Mouse (Mus musculus): ENCODE measurements around the gene Ankfn1. TPM values are rescaled to one million over a fixed set of nuclear protein-coding genes. Genes with fewer than 3 reads are reported as not detected.

The Ankfn1 gene
- polyA plus RNA-seq, 1 experiment from 2014 or later, result 0.06 TPM

- no peak overlapping the region for H3K27ac ChIP-seq (ENCODE audit: low read length)
- no peaks in the 10 kb centered on the region for H3K4me1 ChIP-seq (ENCODE audit: control insufficient read depth, insufficient read depth, low read length)
- H3K9ac ChIP-seq (ENCODE audit: low read depth, low read length), result no peak overlapping the region
- H3K9me3 ChIP-seq (ENCODE audit: control insufficient read depth, low read length), result no peaks in the 10 kb centered on the region
- H3K27me3 ChIP-seq (replicated peaks; ENCODE audit: control insufficient read depth, insufficient read depth, low read length), result no peaks in the 10 kb centered on the region
- no peak for ATAC-seq
- H3K4me3 ChIP-seq (ENCODE audit: low read length), result no peak overlapping the region
- 78% methylated on average over 5 of the region's 5 CpGs for WGBS
- no peak overlapping the region for H3K4me2 ChIP-seq (ENCODE audit: low read depth, low read length)
- no peaks in the 10 kb centered on the region for H3K36me3 ChIP-seq (ENCODE audit: control insufficient read depth, insufficient read depth, low read length)
Observed at GRCm38 (mm10) chr11:89602966-89603365, 174.5 kb downstream of the Ankfn1 start.

GRCm38 (mm10) chr11:89600921-89601515 lies 176.4 kb downstream of the Ankfn1 start:
- 79% methylated on average over 8 of the region's 8 CpGs for WGBS
- ATAC-seq, result no peak

GRCm38 (mm10) chr11:89590273-89590874 lies 187.1 kb downstream of the Ankfn1 start:
- 51% methylated on average over 10 of the region's 10 CpGs for WGBS

More at GRCm38 (mm10) chr11:89600921-89601515, 176.4 kb downstream of the Ankfn1 start:
- no peak overlapping the region for H3K4me3 ChIP-seq (ENCODE audit: low read length)
- H3K4me2 ChIP-seq (ENCODE audit: low read depth, low read length), result no peak overlapping the region
- H3K27me3 ChIP-seq (replicated peaks; ENCODE audit: control insufficient read depth, insufficient read depth, low read length), result no peaks in the 10 kb centered on the region
- no peaks in the 10 kb centered on the region for H3K4me1 ChIP-seq (ENCODE audit: control insufficient read depth, insufficient read depth, low read length)
- no peak overlapping the region for H3K9ac ChIP-seq (ENCODE audit: low read depth, low read length)
- H3K36me3 ChIP-seq (ENCODE audit: control insufficient read depth, insufficient read depth, low read length), result no peaks in the 10 kb centered on the region
- no peaks in the 10 kb centered on the region for H3K9me3 ChIP-seq (ENCODE audit: control insufficient read depth, low read length)
- no peak overlapping the region for H3K27ac ChIP-seq (ENCODE audit: low read length)

GRCm38 (mm10) chr11:89586341-89586740 lies 191.1 kb downstream of the Ankfn1 start:
- Histone ChIP-seq H3K4me3 (ENCODE audit: low read length) (no peak overlapping the region), H3K4me2 (ENCODE audit: low read depth, low read length) (no peak overlapping the region), H3K9ac (ENCODE audit: low read depth, low read length) (no peak overlapping the region), H3K4me1 (ENCODE audit: control insufficient read depth, insufficient read depth, low read length) (no peaks in the 10 kb centered on the region), H3K36me3 (ENCODE audit: control insufficient read depth, insufficient read depth, low read length) (no peaks in the 10 kb centered on the region), H3K9me3 (ENCODE audit: control insufficient read depth, low read length) (no peaks in the 10 kb centered on the region), H3K27ac (ENCODE audit: low read length) (no peak overlapping the region), H3K27me3 (replicated peaks; ENCODE audit: control insufficient read depth, insufficient read depth, low read length) (no peaks in the 10 kb centered on the region)
- WGBS, result 76% methylated on average over 2 of the region's 2 CpGs
- no peak for ATAC-seq

More at GRCm38 (mm10) chr11:89590273-89590874, 187.1 kb downstream of the Ankfn1 start:
- Histone ChIP-seq H3K36me3 (ENCODE audit: control insufficient read depth, insufficient read depth, low read length) (no peaks in the 10 kb centered on the region), H3K4me1 (ENCODE audit: control insufficient read depth, insufficient read depth, low read length) (no peaks in the 10 kb centered on the region), H3K9ac (ENCODE audit: low read depth, low read length) (no peak overlapping the region), H3K9me3 (ENCODE audit: control insufficient read depth, low read length) (no peaks in the 10 kb centered on the region), H3K4me2 (ENCODE audit: low read depth, low read length) (no peak overlapping the region), H3K27ac (ENCODE audit: low read length) (no peak overlapping the region), H3K4me3 (ENCODE audit: low read length) (no peak overlapping the region), H3K27me3 (replicated peaks; ENCODE audit: control insufficient read depth, insufficient read depth, low read length) (no peaks in the 10 kb centered on the region)
- no peak for ATAC-seq

GRCm38 (mm10) chr11:89579826-89580225 lies 197.6 kb downstream of the Ankfn1 start:
- Histone ChIP-seq H3K36me3 (ENCODE audit: control insufficient read depth, insufficient read depth, low read length) (no peaks in the 10 kb centered on the region), H3K4me1 (ENCODE audit: control insufficient read depth, insufficient read depth, low read length) (no peaks in the 10 kb centered on the region), H3K4me3 (ENCODE audit: low read length) (no peak overlapping the region), H3K27ac (ENCODE audit: low read length) (no peak overlapping the region), H3K9me3 (ENCODE audit: control insufficient read depth, low read length) (no peaks in the 10 kb centered on the region), H3K9ac (ENCODE audit: low read depth, low read length) (no peak overlapping the region), H3K27me3 (replicated peaks; ENCODE audit: control insufficient read depth, insufficient read depth, low read length) (no peaks in the 10 kb centered on the region), H3K4me2 (ENCODE audit: low read depth, low read length) (no peak overlapping the region)
- ATAC-seq, result no peak
- 77% methylated on average over 6 of the region's 6 CpGs for WGBS

- no peak overlapping the region for H3K9ac ChIP-seq (ENCODE audit: low read depth, low read length)
- H3K4me2 ChIP-seq (ENCODE audit: low read depth, low read length), result no peak overlapping the region
- H3K4me3 ChIP-seq (ENCODE audit: low read length), result no peak overlapping the region
- no peaks in the 10 kb centered on the region for H3K9me3 ChIP-seq (ENCODE audit: control insufficient read depth, low read length)
- H3K27ac ChIP-seq (ENCODE audit: low read length), result no peak overlapping the region
- H3K36me3 ChIP-seq (ENCODE audit: control insufficient read depth, insufficient read depth, low read length), result no peaks in the 10 kb centered on the region
- ATAC-seq, result no peak
- 91% methylated on average over 4 of the region's 4 CpGs for WGBS
- no peaks in the 10 kb centered on the region for H3K27me3 ChIP-seq (replicated peaks; ENCODE audit: control insufficient read depth, insufficient read depth, low read length)
- no peaks in the 10 kb centered on the region for H3K4me1 ChIP-seq (ENCODE audit: control insufficient read depth, insufficient read depth, low read length)
Observed at GRCm38 (mm10) chr11:89579111-89579510, 198.3 kb downstream of the Ankfn1 start.

GRCm38 (mm10) chr11:89574269-89574838 lies 203.1 kb downstream of the Ankfn1 start:
- H3K27ac ChIP-seq (ENCODE audit: low read length), result no peak overlapping the region
- no peaks in the 10 kb centered on the region for H3K27me3 ChIP-seq (replicated peaks; ENCODE audit: control insufficient read depth, insufficient read depth, low read length)
- ATAC-seq, result no peak
- H3K9me3 ChIP-seq (ENCODE audit: control insufficient read depth, low read length), result no peaks in the 10 kb centered on the region
- no peak overlapping the region for H3K4me3 ChIP-seq (ENCODE audit: low read length)
- H3K4me2 ChIP-seq (ENCODE audit: low read depth, low read length), result no peak overlapping the region
- 64% methylated on average over 11 of the region's 11 CpGs for WGBS
- no peak overlapping the region for H3K9ac ChIP-seq (ENCODE audit: low read depth, low read length)
- no peaks in the 10 kb centered on the region for H3K4me1 ChIP-seq (ENCODE audit: control insufficient read depth, insufficient read depth, low read length)
- H3K36me3 ChIP-seq (ENCODE audit: control insufficient read depth, insufficient read depth, low read length), result no peaks in the 10 kb centered on the region

GRCm38 (mm10) chr11:89569391-89570145 lies 207.9 kb downstream of the Ankfn1 start:
- no peaks in the 10 kb centered on the region for H3K4me1 ChIP-seq (ENCODE audit: control insufficient read depth, insufficient read depth, low read length)
- H3K9ac ChIP-seq (ENCODE audit: low read depth, low read length), result no peak overlapping the region
- H3K36me3 ChIP-seq (ENCODE audit: control insufficient read depth, insufficient read depth, low read length), result no peaks in the 10 kb centered on the region
- H3K4me2 ChIP-seq (ENCODE audit: low read depth, low read length), result no peak overlapping the region
- no peaks in the 10 kb centered on the region for H3K9me3 ChIP-seq (ENCODE audit: control insufficient read depth, low read length)
- H3K27ac ChIP-seq (ENCODE audit: low read length), result no peak overlapping the region
- no peak for ATAC-seq
- no peak overlapping the region for H3K4me3 ChIP-seq (ENCODE audit: low read length)
- H3K27me3 ChIP-seq (replicated peaks; ENCODE audit: control insufficient read depth, insufficient read depth, low read length), result no peaks in the 10 kb centered on the region
- 71% methylated on average over 11 of the region's 11 CpGs for WGBS

GRCm38 (mm10) chr11:89568246-89568645 lies 209.2 kb downstream of the Ankfn1 start:
- Histone ChIP-seq H3K27me3 (replicated peaks; ENCODE audit: control insufficient read depth, insufficient read depth, low read length) (no peaks in the 10 kb centered on the region), H3K27ac (ENCODE audit: low read length) (no peak overlapping the region), H3K9ac (ENCODE audit: low read depth, low read length) (no peak overlapping the region), H3K9me3 (ENCODE audit: control insufficient read depth, low read length) (no peaks in the 10 kb centered on the region), H3K4me2 (ENCODE audit: low read depth, low read length) (no peak overlapping the region), H3K4me3 (ENCODE audit: low read length) (no peak overlapping the region), H3K4me1 (ENCODE audit: control insufficient read depth, insufficient read depth, low read length) (no peaks in the 10 kb centered on the region), H3K36me3 (ENCODE audit: control insufficient read depth, insufficient read depth, low read length) (no peaks in the 10 kb centered on the region)
- 92% methylated on average over 4 of the region's 4 CpGs for whole genome bisulfite sequencing
- no peak for ATAC-seq

Data from intestine, embryonic 16.5 days (tissue).